In the genomic region with DNA sequence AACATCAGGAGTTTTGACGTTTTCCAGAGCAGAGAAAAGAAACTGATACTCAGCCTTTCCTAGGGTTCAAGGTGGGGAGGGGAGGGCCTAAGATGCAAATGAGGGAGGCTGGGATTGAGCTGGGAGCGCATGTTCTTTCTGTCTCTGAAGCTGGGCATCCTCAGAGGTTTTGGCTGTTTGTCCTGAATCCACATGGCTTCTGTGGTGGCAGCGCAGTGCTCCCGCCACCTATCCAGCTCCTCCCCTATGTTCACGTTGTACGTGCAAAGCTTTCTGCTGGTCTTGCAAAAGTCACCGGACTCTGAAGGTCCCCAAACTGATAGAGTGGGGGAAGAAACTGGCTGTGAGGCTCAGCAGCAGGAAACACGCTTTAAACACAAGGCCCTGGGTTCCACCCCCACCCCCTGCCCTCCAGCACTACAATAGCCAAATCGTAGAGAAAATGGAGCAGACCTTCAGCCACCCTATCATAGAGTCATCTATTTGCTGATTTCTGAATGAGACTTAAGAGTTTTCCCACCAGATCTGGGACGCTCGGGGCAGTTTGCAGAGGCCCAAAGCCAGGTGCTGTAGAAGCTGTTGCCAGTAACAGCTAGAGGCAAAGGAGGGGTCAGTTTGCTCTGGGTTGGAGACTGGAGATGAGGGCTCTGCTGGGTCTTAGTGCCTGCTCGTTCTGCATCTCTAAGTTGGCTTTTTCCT, we compare ENCODE assay signal across 7 mouse cellular contexts. TPM values are rescaled to one million over a fixed set of nuclear protein-coding genes. Genes with fewer than 3 reads are reported as not detected.
DNase-seq lines count a peak whose midpoint lies in the region; ATAC-seq lines count a peak whose summit lies in the region.

No protein-coding gene starts in this region.

- no peak overlapping the region; the same call in 1 of the 2 replicates for H3K27ac ChIP-seq in forebrain, embryonic 16.5 days (ENCODE audit: low read length)
- H3K27ac ChIP-seq in hindbrain, embryonic 15.5 days (replicated peaks): peak overlapping the region; percentile 79
- peak overlapping the region; percentile 93 for H3K27ac ChIP-seq in stomach, embryonic 16.5 days (ENCODE audit: low read length)

- H3K4me3 ChIP-seq in forebrain, embryonic 16.5 days (replicated peaks; ENCODE audit: low read length): peak overlapping the region; percentile 28
- peak overlapping the region; percentile 36 for H3K4me3 ChIP-seq in hindbrain, embryonic 15.5 days
- H3K4me3 ChIP-seq in megakaryocyte, embryonic 14.5 days (replicated peaks): peak overlapping the region; percentile 71
- peak overlapping the region; percentile 30 for H3K4me3 ChIP-seq in stomach, embryonic 16.5 days (replicated peaks; ENCODE audit: low read length)

- peak; percentile 76 for ATAC-seq in forebrain, embryonic 16.5 days
- ATAC-seq in hindbrain, embryonic 15.5 days (ENCODE audit: low FRiP score, low read depth): peak; percentile 86
- peak; percentile 85 for ATAC-seq in stomach, embryonic 16.5 days (ENCODE audit: insufficient read depth, low FRiP score)

- no peaks in the 10 kb centered on the region for H3K36me3 ChIP-seq in forebrain, embryonic 16.5 days (ENCODE audit: control insufficient read depth, insufficient read depth)
- no peaks in the 10 kb centered on the region for H3K36me3 ChIP-seq in hindbrain, embryonic 15.5 days
- H3K36me3 ChIP-seq in megakaryocyte, embryonic 14.5 days (replicated peaks; ENCODE audit: low read length): no peaks in the 10 kb centered on the region
- H3K36me3 ChIP-seq in stomach, embryonic 16.5 days (ENCODE audit: control insufficient read depth, insufficient read depth, low read length): no peaks in the 10 kb centered on the region

- H3K4me1 ChIP-seq in forebrain, embryonic 16.5 days (replicated peaks; ENCODE audit: control insufficient read depth, insufficient read depth, low read length): peaks cover 12% of the 10 kb centered on the region
- peaks cover 27% of the 10 kb centered on the region for H3K4me1 ChIP-seq in hindbrain, embryonic 15.5 days (replicated peaks)
- peaks cover 59% of the 10 kb centered on the region for H3K4me1 ChIP-seq in megakaryocyte, embryonic 14.5 days
- peaks cover 43% of the 10 kb centered on the region for H3K4me1 ChIP-seq in stomach, embryonic 16.5 days (ENCODE audit: control insufficient read depth, insufficient read depth, low read length)

- H3K27me3 ChIP-seq in forebrain, embryonic 16.5 days (replicated peaks; ENCODE audit: control insufficient read depth, insufficient read depth, low read length): no peaks in the 10 kb centered on the region
- H3K27me3 ChIP-seq in hindbrain, embryonic 15.5 days: no peaks in the 10 kb centered on the region
- peaks cover 15% of the 10 kb centered on the region for H3K27me3 ChIP-seq in megakaryocyte, embryonic 14.5 days (replicated peaks)
- no peaks in the 10 kb centered on the region for H3K27me3 ChIP-seq in stomach, embryonic 16.5 days (ENCODE audit: control insufficient read depth, insufficient read depth, low read length)

- H3K9me3 ChIP-seq in forebrain, embryonic 16.5 days (ENCODE audit: control insufficient read depth, low read length): no peaks in the 10 kb centered on the region
- no peaks in the 10 kb centered on the region for H3K9me3 ChIP-seq in hindbrain, embryonic 15.5 days
- no peaks in the 10 kb centered on the region for H3K9me3 ChIP-seq in megakaryocyte, embryonic 14.5 days
- no peaks in the 10 kb centered on the region for H3K9me3 ChIP-seq in stomach, embryonic 16.5 days (replicated peaks; ENCODE audit: control insufficient read depth, low read length)

- intact Hi-C loops in left cerebral cortex, postnatal 25 days (cut with DNase I): loop anchor here (2.0 kb wide), 1 partner anchor 42 kb away; the partner anchor contains the start of gene Serp2

- peak; percentile 47 for DNase-seq in Muller cell, postnatal 12 days (ENCODE audit: inconsistent ontology term)
- DNase-seq in cerebellum, adult 11-12 months: peak; percentile 68
- DNase-seq in left cerebral cortex, postnatal 25 days (ENCODE audit: low spot score in 2 of 2): peak; percentile 35 to 64

- WGBS in forebrain, embryonic 16.5 days: 2% methylated on average over 12 of the region's 12 CpGs
- WGBS in hindbrain, embryonic 15.5 days: 2% methylated on average over 12 of the region's 12 CpGs
- 2% methylated on average over 12 of the region's 12 CpGs for WGBS in stomach, embryonic 16.5 days

- H3K9ac ChIP-seq in forebrain, embryonic 16.5 days (replicated peaks; ENCODE audit: low read depth, low read length): peak overlapping the region; percentile 35
- H3K9ac ChIP-seq in hindbrain, embryonic 15.5 days: peak overlapping the region; percentile 24
- H3K9ac ChIP-seq in stomach, embryonic 16.5 days (ENCODE audit: low read length): peak overlapping the region; percentile 67

- peak overlapping the region; percentile 53 for H3K4me2 ChIP-seq in forebrain, embryonic 16.5 days (ENCODE audit: low read length)
- H3K4me2 ChIP-seq in hindbrain, embryonic 15.5 days: peak overlapping the region; percentile 65
- H3K4me2 ChIP-seq in stomach, embryonic 16.5 days (ENCODE audit: low read depth, low read length): peak overlapping the region; percentile 58

RNA-seq across cellular contexts. Expression of gene Serp2, which starts 42.0 kb away (rescaled TPM):
- polyA plus RNA-seq in forebrain, embryonic 16.5 days (2015; fragmentation: Nextera tagmentation; extraction: Ambion mirVana): 124 and 163 TPM in 2 replicates
- 203 and 213 TPM in 2 replicates for polyA plus RNA-seq in hindbrain, embryonic 15.5 days (2015; fragmentation: Nextera tagmentation; extraction: Ambion mirVana)
- 100 to 1,000 TPM; 175 to 186 TPM for total RNA-seq in left cerebral cortex, postnatal 25 days (2021)
- polyA plus RNA-seq in megakaryocyte, embryonic 14.5 days (2012; ENCODE audit: insufficient read depth, low replicate concordance): 0.47 TPM in 1 of 2 replicates, not detected in the other
- 7.8 and 8.8 TPM in 2 replicates for polyA plus RNA-seq in stomach, embryonic 16.5 days (2015; fragmentation: Nextera tagmentation; extraction: Ambion mirVana)

Comparison
In these comparisons a context has a peak if more than half of its experiments do, and no peak if none do; other contexts are left out.
1. RNA of gene Serp2, which starts 42.0 kb away (polyA plus RNA-seq): 203 to 213 TPM in hindbrain, embryonic 15.5 days and 124 to 163 TPM in forebrain, embryonic 16.5 days; 7.8 to 8.8 TPM in stomach, embryonic 16.5 days and 0.47 TPM in megakaryocyte, embryonic 14.5 days; every median in the first group is over 10 times any median in the second.
2. Peak in every context shown above with its lines, with median percentiles within 50 percentile points of each other: DNase-seq, ATAC-seq, H3K4me2 ChIP-seq, H3K4me3 ChIP-seq and H3K9ac ChIP-seq.